Mouse (Mus musculus) G1E (cell line): Measurements from ENCODE around the gene Cubn.

ENCODE experiments used
- CTCF ChIP-seq: IDR thresholded peaks from 2 replicates; pipeline ENCODE4 v1.5.1; 2012; ENCODE audit warnings: low read depth, low read length, inconsistent platforms, mixed read lengths
- GATA1 ChIP-seq: IDR thresholded peaks from 2 replicates; pipeline ENCODE4 v1.6.1; 2012; ENCODE audit warnings: borderline replicate concordance, low read length, inconsistent platforms, mixed read lengths
- GATA2 ChIP-seq: IDR thresholded peaks from 2 replicates; pipeline ENCODE4 v1.6.1; 2012; ENCODE audit warnings: low read depth, low read length, inconsistent platforms, borderline replicate concordance
- POLR2AphosphoS5 ChIP-seq: IDR thresholded peaks from 2 replicates; pipeline ENCODE4 v1.6.1; 2012; ENCODE audit warnings: low read depth, low read length, inconsistent platforms; ENCODE audit not compliant: insufficient replicate concordance
- TAL1 ChIP-seq: conservative IDR thresholded peaks from 2 replicates; pipeline ENCODE4 v1.6.1; 2012; ENCODE audit warnings: low read depth, low read length, inconsistent platforms, mixed read lengths

DNA sequence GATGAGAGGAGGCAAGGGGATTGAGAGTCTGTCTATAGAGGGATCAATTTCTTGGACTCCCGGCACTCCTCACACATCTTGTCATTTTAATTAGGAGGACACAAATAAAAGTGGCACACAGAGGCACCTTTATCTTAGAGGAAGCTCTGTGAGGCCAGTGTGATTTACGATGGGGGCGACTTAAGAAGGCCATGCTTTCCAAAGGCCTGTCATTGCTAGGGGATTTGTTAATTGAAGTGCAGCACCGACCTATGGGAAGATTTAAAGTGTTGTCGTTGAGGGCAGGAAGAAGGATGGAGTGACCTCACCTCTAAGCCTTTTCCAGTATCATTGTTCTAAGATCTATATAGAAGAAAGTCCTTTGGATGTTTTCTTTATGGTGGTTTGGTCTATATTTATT is 9.9 kb upstream of the Cubn start:
- TF ChIP-seq CTCF (no peak), TAL1 (no peak), GATA1 (no peak), POLR2AphosphoS5 (no peak), GATA2 (no peak)
